Mouse (Mus musculus) erythroblast, embryonic 14.5 days (primary cell): ENCODE measurements around the gene Rhobtb1.

Experiments
- GATA1 ChIP-seq: IDR thresholded peaks from 2 replicates; pipeline ENCODE4 v1.6.1; 2012; ENCODE audit warnings: low read length, inconsistent platforms, mixed read lengths
- TAL1 ChIP-seq: IDR thresholded peaks from 3 replicates; pipeline ENCODE4 v1.6.1; 2012; ENCODE audit warnings: low read length, inconsistent platforms, mixed read lengths

DNA sequence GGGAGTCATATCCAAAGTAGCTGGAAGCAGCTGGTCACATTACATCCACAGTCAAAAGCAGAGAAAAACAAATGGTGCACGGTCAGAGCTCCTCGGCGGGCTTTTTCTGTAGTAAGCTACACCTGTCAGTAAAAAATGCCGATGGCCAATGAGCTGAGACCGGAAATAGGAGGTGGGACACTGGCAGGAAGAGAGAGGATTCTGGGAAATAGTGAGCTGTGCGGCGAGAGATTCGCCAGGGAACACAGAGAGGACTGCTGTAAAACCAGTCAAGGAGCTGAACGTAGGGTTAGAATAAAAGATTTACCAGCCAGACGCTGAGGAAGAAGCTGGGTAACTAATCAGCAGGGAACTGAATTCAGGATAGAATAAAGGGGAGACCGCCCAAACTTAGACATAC lies 167.3 kb downstream of the Rhobtb1 start:
- no peak for TF ChIP-seq TAL1
- TF ChIP-seq GATA1: no peak
